Mouse (Mus musculus): ENCODE measurements around the gene Erich6.

GRCm38 (mm10) chr3:58672481-58673183, 35.6 kb upstream of the Erich6 start:
- TF ChIP-seq CTCF (IDR thresholded peaks at IDR 0.05; ENCODE audit: low read depth) (no peak), EP300 (IDR thresholded peaks at IDR 0.05; ENCODE audit: low read depth) (no peak)

All from heart, postnatal 0 days (tissue).